Mouse (Mus musculus) lung, postnatal 0 days (tissue): ENCODE measurements at regions not wholly inside any gene's neighbourhood (a gene's known extent, or its start where the extent isn't known, plus 50 kb on each side); places are given as distances from the start of the nearest gene placed in this dataset.

Experiments
- CTCF ChIP-seq: IDR thresholded peaks from 2 replicates; pipeline ENCODE4 v1.5.1; 2016; ENCODE audit warnings: antibody characterized with exemption, mild to moderate bottlenecking
- EP300 ChIP-seq: IDR thresholded peaks from 2 replicates; pipeline ENCODE4 v1.6.1; 2016; ENCODE audit warnings: antibody characterized with exemption, mild to moderate bottlenecking, control low read depth

DNA sequence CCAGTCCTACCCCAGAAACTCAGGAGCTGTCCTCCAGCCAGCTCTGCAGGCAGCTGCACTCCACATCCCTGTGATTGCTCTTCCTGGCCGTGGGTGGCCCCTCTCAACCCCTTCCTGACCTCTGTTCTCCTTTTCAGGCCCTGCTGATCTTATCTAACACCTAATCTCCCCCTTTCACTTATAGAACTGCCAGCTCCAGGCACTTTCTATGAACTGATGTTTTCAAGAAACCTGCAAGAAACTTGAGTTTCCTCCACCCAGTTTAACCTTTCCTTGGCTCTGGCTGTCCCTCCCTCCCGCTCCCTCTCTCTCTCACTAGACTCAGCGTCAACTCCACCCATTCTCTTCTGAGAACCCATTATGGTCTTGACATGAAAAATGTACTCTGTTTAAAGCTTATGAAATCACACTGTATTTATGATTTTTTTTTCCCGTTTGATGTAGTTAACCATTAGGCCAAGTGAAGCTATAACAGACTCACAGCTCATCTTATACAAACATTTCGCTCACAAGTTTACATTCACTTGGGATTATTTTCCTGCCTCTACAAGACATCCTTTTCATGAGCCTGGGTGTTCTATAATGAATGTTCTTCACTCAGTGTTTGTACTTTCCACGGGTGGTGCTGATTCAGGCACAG, 279.8 kb upstream of the Foxq1 start:
- TF ChIP-seq EP300 (peak; percentile 71), CTCF (no peak)
